Mouse (Mus musculus) thymus, adult 2 months (tissue): Measurements from ENCODE around the gene Fut8. TPM values are rescaled to one million over a fixed set of nuclear protein-coding genes. Genes with fewer than 3 reads are reported as not detected.

ENCODE experiments used
- DNase-seq: peaks from one replicate; pipeline ENCODE4 v3.0.0; 2021
- H3K27ac ChIP-seq: fragments of 200-500 bp; 2 replicates; pipeline ENCODE4 v1.5.1; 2012; ENCODE audit warnings: low read length, control low read depth; ENCODE audit not compliant: control insufficient read depth, insufficient read depth
- H3K27me3 ChIP-seq: fragments of 200-500 bp; 2 replicates; pipeline ENCODE4 v1.6.1; 2012; ENCODE audit warnings: mild to moderate bottlenecking, low read length, moderate library complexity, mixed read lengths; ENCODE audit not compliant: control insufficient read depth, insufficient read depth
- H3K36me3 ChIP-seq: fragments of 200-500 bp; 2 replicates; pipeline ENCODE4 v1.6.1; 2012; ENCODE audit warnings: mild to moderate bottlenecking, low read length, moderate library complexity; ENCODE audit not compliant: control insufficient read depth, insufficient read depth
- H3K4me1 ChIP-seq: fragments of 200-500 bp; replicated peaks from 2 replicates; pipeline ENCODE4 v1.6.1; 2012; ENCODE audit warnings: low read length; ENCODE audit not compliant: control insufficient read depth, insufficient read depth
- H3K4me3 ChIP-seq: fragments of 200-500 bp; 2 replicates; pipeline ENCODE4 v1.5.1; 2012; ENCODE audit warnings: mild to moderate bottlenecking, low read length, control low read depth, moderate library complexity; ENCODE audit not compliant: control insufficient read depth, insufficient read depth
- CTCF ChIP-seq: fragments of 200-500 bp; IDR thresholded peaks from 2 replicates; pipeline ENCODE4 v1.5.1; 2012; ENCODE audit warnings: mild to moderate bottlenecking, control low read depth, low read length, moderate library complexity, borderline replicate concordance; ENCODE audit not compliant: control insufficient read depth, poor library complexity, insufficient read depth; ENCODE audit errors: extremely low read depth
- POLR2A ChIP-seq: fragments of 200-500 bp; IDR thresholded peaks from 2 replicates; pipeline ENCODE4 v1.6.1; 2012; ENCODE audit warnings: mild to moderate bottlenecking, low read length, control low read depth, moderate library complexity; ENCODE audit not compliant: control insufficient read depth, poor library complexity, insufficient read depth; ENCODE audit errors: extremely low read depth
- WGBS: fragments of 180-500 bp; shearing (Covaris S2); methylation state at CpG from one replicate; pipeline ENCODE4 v1.1.7; 2018; 5-methylcytosine and 5-hydroxymethylcytosine counted together
- polyA plus RNA-seq: library from polyadenylated mRNA; depleted of rRNA; stranded (reverse); fragments of >200 nt; gene quantifications from 2 replicates; pipeline ENCODE4 v1.2.3, GENCODE M21; 2012

The Fut8 gene
- polyA plus RNA-seq, 1 experiment = 10.8 TPM

DNA sequence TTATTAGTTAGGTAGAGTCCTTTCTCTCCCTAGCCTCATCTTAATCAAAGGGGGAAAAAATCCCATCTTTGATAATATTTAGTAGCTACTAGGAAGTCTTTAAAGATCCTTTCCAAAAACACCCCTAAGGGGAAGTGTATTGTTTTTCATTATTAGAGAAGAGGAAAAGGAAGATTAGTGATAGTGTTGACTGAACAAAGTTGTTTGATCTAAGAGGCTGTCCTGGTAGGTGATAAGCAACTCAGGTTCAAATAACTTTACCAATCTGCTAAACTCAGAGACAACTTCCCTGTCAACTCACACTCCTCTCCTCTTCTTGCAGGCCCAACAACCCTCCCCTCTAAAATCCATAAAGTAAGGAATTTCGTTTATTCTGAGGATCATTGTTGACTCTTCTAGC, 190.2 kb downstream of the Fut8 start:
- Histone ChIP-seq H3K27ac (no peak overlapping the region), H3K36me3 (no peaks in the 10 kb centered on the region), H3K4me3 (no peak overlapping the region), H3K27me3 (no peaks in the 10 kb centered on the region), H3K4me1 (no peaks in the 10 kb centered on the region)
- no peak for TF ChIP-seq POLR2A
- no peak for TF ChIP-seq CTCF
- WGBS = 94% methylated on average over 1 of the region's 1 CpGs
- no peak for DNase-seq

DNA sequence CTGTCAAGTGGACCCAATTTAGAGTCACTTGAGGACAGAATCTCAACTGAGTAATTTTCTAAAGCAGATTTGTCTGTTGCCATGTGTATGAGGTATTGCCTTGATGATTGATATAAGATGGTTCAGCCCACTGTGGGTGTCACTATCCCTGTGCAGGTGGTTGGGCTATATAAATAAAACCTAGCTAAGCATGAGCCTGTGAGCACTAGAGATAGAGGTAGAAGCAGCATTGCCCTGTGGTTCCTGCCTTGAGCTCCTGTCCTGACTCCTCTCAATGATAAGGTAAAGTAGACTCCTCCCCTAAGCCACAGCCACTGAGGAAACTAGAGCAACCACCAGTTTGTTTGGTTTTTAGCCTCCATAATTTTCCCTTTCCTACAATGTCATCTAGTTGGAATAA, 191.5 kb downstream of the Fut8 start:
- Histone ChIP-seq H3K36me3 (no peaks in the 10 kb centered on the region), H3K4me1 (no peaks in the 10 kb centered on the region), H3K27me3 (no peaks in the 10 kb centered on the region), H3K4me3 (no peak overlapping the region), H3K27ac (no peak overlapping the region)
- DNase-seq = no peak
- TF ChIP-seq POLR2A (no peak), CTCF (no peak)

DNA sequence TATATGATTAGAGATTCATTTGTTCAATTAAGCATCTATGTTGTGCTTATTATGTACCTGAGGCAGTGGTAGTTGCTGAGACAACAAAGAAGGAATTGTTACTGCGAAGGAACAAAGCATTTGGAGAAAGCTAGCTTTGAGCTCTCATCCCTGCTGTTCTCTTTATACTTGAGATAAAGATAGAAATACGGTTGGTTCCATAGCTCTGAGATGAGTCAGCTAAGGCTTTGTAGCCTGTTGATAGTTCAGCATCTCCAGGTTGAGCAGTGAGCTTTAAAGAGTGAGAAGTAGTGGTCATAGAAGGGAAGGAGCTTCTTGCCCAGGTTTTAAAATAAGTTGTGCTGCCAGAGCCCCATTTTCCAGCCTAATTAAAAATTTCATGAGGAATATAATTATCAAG, 198.8 kb downstream of the Fut8 start:
- WGBS = 98% methylated on average over 2 of the region's 2 CpGs
- Histone ChIP-seq H3K4me1 (no peaks in the 10 kb centered on the region), H3K27ac (no peak overlapping the region), H3K36me3 (no peaks in the 10 kb centered on the region), H3K27me3 (no peaks in the 10 kb centered on the region), H3K4me3 (no peak overlapping the region)
- TF ChIP-seq POLR2A (no peak), CTCF (no peak)
- no peak for DNase-seq

DNA sequence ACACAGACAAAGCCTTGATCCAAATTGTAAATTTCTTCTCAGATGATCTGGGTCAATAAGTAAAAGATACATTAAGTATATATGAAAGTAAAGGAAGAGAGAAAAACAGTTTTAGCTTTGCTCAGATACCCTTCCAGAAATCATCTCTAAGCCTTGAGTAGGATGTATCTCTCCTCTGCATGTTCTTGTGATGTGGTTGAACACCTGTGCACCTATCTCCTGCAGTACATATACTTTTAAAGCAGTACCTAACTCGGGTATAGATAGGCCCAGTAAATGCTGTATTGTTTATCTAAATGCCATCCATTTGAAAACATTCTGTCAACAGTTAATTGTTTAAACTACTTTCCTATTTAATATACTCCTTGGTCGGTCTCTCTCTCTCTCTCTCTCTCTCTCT, 212.9 kb downstream of the Fut8 start:
- peak; percentile 46 for DNase-seq
- no peak for TF ChIP-seq CTCF
- TF ChIP-seq POLR2A = no peak
- no peak overlapping the region for H3K4me3 ChIP-seq
- WGBS = 31% methylated on average over 2 of the region's 2 CpGs
- peaks cover 17% of the 10 kb centered on the region for H3K4me1 ChIP-seq
- no peaks in the 10 kb centered on the region for H3K36me3 ChIP-seq
- H3K27me3 ChIP-seq = no peaks in the 10 kb centered on the region
- H3K27ac ChIP-seq = peak overlapping the region; percentile 74

DNA sequence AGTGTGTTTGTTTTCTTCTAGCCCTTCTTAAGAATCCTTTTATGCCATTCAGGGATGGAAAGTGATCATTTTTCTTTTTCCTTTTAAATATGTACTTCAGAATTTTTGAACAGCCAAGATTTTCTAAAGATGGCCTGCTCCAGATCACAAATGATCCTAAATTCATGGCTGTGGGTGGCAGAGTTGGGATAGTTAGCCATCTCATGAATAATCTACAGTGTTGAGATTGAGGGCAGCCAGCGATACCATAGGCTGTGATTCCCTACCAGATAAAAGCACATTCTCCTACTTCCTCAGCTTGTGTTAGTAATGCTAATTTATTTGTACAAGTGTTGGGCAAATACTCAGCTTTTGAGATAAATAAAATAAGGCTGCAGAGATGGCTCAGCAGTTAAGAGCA, 228.3 kb downstream of the Fut8 start:
- H3K4me1 ChIP-seq = no peaks in the 10 kb centered on the region
- H3K27me3 ChIP-seq = no peaks in the 10 kb centered on the region
- no peak overlapping the region for H3K27ac ChIP-seq
- WGBS = 93% methylated on average over 1 of the region's 1 CpGs
- TF ChIP-seq CTCF = no peak
- no peak for TF ChIP-seq POLR2A
- H3K36me3 ChIP-seq = no peaks in the 10 kb centered on the region; the same call in 1 of the 2 replicates
- H3K4me3 ChIP-seq = no peak overlapping the region
- no peak for DNase-seq

DNA sequence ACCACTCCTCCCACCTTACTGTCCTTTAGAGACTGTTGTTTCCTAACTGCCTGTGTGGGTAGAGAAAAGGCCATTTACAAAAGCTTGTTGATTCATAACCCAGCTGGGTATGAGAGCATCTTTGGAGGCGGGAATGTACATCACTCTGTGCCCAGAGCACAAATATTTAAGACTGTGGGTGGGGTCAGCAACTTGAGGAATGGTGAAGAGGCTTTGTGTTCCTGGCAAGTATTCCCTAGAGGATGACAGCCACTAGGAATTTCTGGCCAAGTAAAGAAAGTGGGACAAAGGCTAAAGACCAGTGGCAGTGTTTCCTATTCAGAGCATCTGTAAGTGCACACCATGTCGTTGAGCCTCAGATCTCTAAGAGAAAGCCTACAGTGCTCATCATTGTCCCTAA, 242.0 kb downstream of the Fut8 start:
- H3K36me3 ChIP-seq = peaks cover 17% of the 10 kb centered on the region
- H3K27me3 ChIP-seq = no peaks in the 10 kb centered on the region
- 92% methylated on average over 2 of the region's 2 CpGs for WGBS
- no peak overlapping the region for H3K4me3 ChIP-seq
- H3K4me1 ChIP-seq = no peaks in the 10 kb centered on the region
- DNase-seq = no peak
- H3K27ac ChIP-seq = no peak overlapping the region
- TF ChIP-seq POLR2A (no peak), CTCF (no peak)

DNA sequence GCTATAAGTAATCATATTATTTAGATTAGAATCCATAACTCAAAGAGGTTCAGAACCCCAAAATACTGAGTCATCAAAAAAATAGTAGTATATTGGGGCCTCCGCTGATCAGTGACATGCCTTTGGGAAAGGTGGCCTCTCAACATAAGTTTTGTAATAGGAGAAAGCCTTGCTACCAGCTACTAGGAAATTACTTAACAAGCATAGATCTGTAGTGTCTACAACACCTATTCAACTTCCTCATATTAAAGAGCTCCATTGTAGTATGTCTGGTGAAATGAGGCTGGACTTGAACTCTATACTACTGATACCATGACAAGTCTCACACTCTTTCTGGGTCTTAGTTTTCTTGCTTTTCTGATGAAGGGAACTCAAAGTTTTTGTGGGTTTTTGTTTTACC, 243.2 kb downstream of the Fut8 start:
- H3K27ac ChIP-seq = no peak overlapping the region
- DNase-seq = no peak
- peaks cover 3% of the 10 kb centered on the region; the same call in 1 of the 2 replicates for H3K4me1 ChIP-seq
- WGBS = 98% methylated on average over 1 of the region's 1 CpGs
- TF ChIP-seq POLR2A (no peak), CTCF (no peak)
- H3K4me3 ChIP-seq = no peak overlapping the region
- H3K36me3 ChIP-seq = peaks cover 10% of the 10 kb centered on the region
- H3K27me3 ChIP-seq = no peaks in the 10 kb centered on the region
